Mouse (Mus musculus) heart, adult 2 months (tissue): ENCODE results near the gene D630023F18Rik. TPM values are rescaled to one million over a fixed set of nuclear protein-coding genes. Genes with fewer than 3 reads are reported as not detected.

Source experiments
- DNase-seq, 2 experiments: peaks; one replicate each; pipeline ENCODE4 v3.0.0; 2021
- H3K27ac ChIP-seq: fragments of 200-600 bp; 2 replicates; pipeline ENCODE4 v1.8.1; 2022
- H3K27me3 ChIP-seq: fragments of 200-500 bp; 2 replicates; pipeline ENCODE4 v1.6.1; 2012; ENCODE audit warnings: mild to moderate bottlenecking, low read length, inconsistent platforms, mixed read lengths; ENCODE audit not compliant: control insufficient read depth, insufficient read depth
- H3K36me3 ChIP-seq: fragments of 200-500 bp; 2 replicates; pipeline ENCODE4 v1.6.1; 2012; ENCODE audit warnings: low read length, inconsistent platforms; ENCODE audit not compliant: control insufficient read depth, insufficient read depth
- H3K4me1 ChIP-seq: fragments of 200-500 bp; 2 replicates; pipeline ENCODE4 v1.6.1; 2011; ENCODE audit warnings: low read length; ENCODE audit not compliant: control insufficient read depth, insufficient read depth
- H3K4me3 ChIP-seq: fragments of 200-600 bp; 2 replicates; pipeline ENCODE4 v1.8.1; 2022
- H3K79me2 ChIP-seq: fragments of 200-500 bp; replicated peaks from 2 replicates; pipeline ENCODE4 v1.6.1; 2012; ENCODE audit warnings: mild to moderate bottlenecking, inconsistent platforms, low read length, moderate library complexity, mixed read lengths; ENCODE audit not compliant: control insufficient read depth, insufficient read depth
- H3K9ac ChIP-seq: fragments of 200-500 bp; 2 replicates; pipeline ENCODE4 v1.6.1; 2012; ENCODE audit warnings: low read depth, mild to moderate bottlenecking, control low read depth, inconsistent platforms, low read length, mixed read lengths
- CTCF ChIP-seq: fragments of 200-600 bp; IDR thresholded peaks from 2 replicates; pipeline ENCODE4 v1.8.1; 2022; ENCODE audit warnings: antibody characterized with exemption, mild to moderate bottlenecking, moderate library complexity
- EP300 ChIP-seq: fragments of 200-500 bp; IDR thresholded peaks from 2 replicates; pipeline ENCODE4 v1.6.1; 2011; ENCODE audit warnings: low read depth, low read length, control low read depth; ENCODE audit not compliant: insufficient read depth
- POLR2A ChIP-seq: fragments of 200-500 bp; IDR thresholded peaks from 2 replicates; pipeline ENCODE4 v1.6.1; 2011; ENCODE audit warnings: mild to moderate bottlenecking, low read depth, low read length, control low read depth; ENCODE audit not compliant: insufficient read depth
- WGBS: fragments of 180-500 bp; shearing (Covaris S2); methylation state at CpG from one replicate; pipeline ENCODE4 v1.1.7; 2018; 5-methylcytosine and 5-hydroxymethylcytosine counted together
- intact Hi-C: fragments of 180-260 bp; cut with DNase I; formaldehyde crosslinking; loops from one replicate; pipeline ENCODE4 v1.15.1; 2025
- polyA plus RNA-seq: library from polyadenylated mRNA; depleted of rRNA; stranded (reverse); fragments of >200 nt; gene quantifications from 2 replicates; pipeline ENCODE4 v1.2.3, GENCODE M21; 2012
- total RNA-seq, 2 experiments: library from RNA; stranded (reverse); gene quantifications; 2 replicates each; pipeline ENCODE4 v1.2.3; 2021

Gene D630023F18Rik
- total and polyA plus RNA-seq, 3 experiments: not detected

DNA sequence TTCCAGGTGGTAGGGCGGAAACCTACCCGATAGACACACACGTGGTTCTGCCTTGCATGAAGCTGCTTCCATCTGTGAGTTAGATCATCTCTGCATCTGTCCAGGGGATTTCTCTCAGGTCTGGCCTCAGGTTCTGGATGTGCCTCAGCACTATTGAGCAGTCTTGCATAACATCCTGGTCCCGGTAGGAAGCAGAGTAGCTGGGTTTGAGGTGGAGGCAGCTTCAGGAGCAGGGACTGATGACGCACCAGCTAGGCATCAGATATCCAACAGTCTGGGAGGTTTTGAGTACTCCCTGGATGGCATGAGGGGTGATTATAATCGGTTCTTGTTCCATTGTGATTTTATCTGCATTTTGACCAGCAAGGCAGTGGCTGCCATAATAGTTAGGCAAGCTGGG, 14.5 kb upstream of the D630023F18Rik start:
- Histone ChIP-seq H3K36me3 (no peaks in the 10 kb centered on the region), H3K27me3 (no peaks in the 10 kb centered on the region), H3K9ac (no peak overlapping the region), H3K79me2 (no peaks in the 10 kb centered on the region), H3K27ac (no peak overlapping the region), H3K4me1 (no peaks in the 10 kb centered on the region), H3K4me3 (no peak overlapping the region)
- no peak for DNase-seq
- 79% methylated on average over 6 of the region's 6 CpGs for WGBS
- TF ChIP-seq POLR2A: no peak
- TF ChIP-seq EP300: no peak
- TF ChIP-seq CTCF: no peak
- intact Hi-C loops: no loop called here

DNA sequence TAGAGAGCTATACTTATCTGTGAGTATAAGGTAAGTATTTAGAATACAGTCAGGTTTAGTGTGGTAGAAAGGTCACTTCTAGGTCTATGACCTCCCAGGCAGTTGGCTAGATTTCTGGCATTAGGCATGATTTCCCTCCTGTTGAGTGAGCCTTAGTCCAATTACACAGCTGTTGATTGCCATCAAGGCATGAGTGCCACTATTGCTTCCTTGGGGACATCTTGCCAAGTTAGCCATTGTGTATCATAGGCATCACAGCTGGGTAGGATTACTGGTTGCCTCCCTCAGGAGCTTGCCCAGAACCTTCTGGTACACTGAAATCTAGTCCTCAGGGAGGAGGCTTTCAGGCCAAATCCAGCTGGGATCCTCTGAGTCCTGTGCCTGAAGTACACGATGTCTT, 9.8 kb upstream of the D630023F18Rik start:
- H3K9ac ChIP-seq: no peak overlapping the region
- no peak for TF ChIP-seq POLR2A
- no peak for TF ChIP-seq CTCF
- TF ChIP-seq EP300: no peak
- H3K36me3 ChIP-seq: no peaks in the 10 kb centered on the region
- DNase-seq: no peak
- H3K27me3 ChIP-seq: no peaks in the 10 kb centered on the region
- no peak overlapping the region for H3K4me3 ChIP-seq
- intact Hi-C loops: no loop called here
- no peak overlapping the region for H3K27ac ChIP-seq
- WGBS: 74% methylated on average over 1 of the region's 1 CpGs
- no peaks in the 10 kb centered on the region for H3K4me1 ChIP-seq
- H3K79me2 ChIP-seq: no peaks in the 10 kb centered on the region

DNA sequence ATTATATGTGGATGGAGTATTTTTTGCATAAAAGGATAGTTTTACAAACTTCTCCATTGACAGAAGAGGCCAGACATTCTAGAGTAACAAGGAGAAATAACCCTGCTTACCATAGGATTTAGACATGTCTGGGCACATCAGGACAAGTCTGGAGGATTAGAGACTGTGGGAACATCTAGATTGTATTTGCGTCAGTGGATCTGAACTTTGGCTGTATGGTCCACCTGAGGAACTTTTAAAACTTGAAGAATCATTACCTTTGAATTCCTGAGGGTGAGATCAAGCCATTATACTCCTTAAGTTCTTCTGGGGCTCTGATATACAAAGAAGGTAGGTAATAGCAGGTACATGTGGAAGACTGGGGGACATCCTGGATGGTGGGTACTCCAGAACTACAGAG, 8.7 kb upstream of the D630023F18Rik start:
- H3K27ac ChIP-seq: no peak overlapping the region
- no peaks in the 10 kb centered on the region for H3K79me2 ChIP-seq
- no peaks in the 10 kb centered on the region for H3K27me3 ChIP-seq
- no peak overlapping the region for H3K9ac ChIP-seq
- no peaks in the 10 kb centered on the region for H3K4me1 ChIP-seq
- WGBS: 87% methylated on average over 1 of the region's 1 CpGs
- intact Hi-C loops: no loop called here
- TF ChIP-seq CTCF: no peak
- no peak for TF ChIP-seq EP300
- no peak for TF ChIP-seq POLR2A
- H3K4me3 ChIP-seq: no peak overlapping the region
- no peak for DNase-seq
- H3K36me3 ChIP-seq: no peaks in the 10 kb centered on the region

DNA sequence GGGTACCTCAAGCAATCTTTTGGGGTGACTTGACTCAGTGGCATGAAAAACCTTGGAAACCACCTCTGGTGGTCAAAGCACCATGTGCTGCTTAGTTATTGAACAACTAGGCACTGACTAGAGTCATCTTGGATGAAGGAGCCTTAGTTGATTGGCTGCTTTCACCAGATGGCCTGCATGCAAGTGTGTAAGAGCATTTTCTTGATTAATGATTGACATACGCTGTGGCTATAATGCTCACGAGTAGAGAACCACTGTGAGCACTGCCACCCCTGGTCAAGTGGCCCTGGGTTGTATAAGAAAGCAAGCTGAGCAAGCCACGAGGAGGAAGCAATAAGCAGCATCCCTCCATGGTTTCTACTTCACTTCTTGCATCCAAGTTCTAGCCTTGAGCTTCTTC, 7.2 kb upstream of the D630023F18Rik start:
- Histone ChIP-seq H3K4me1 (no peaks in the 10 kb centered on the region), H3K36me3 (no peaks in the 10 kb centered on the region), H3K9ac (no peak overlapping the region), H3K27me3 (no peaks in the 10 kb centered on the region), H3K4me3 (no peak overlapping the region), H3K79me2 (no peaks in the 10 kb centered on the region), H3K27ac (no peak overlapping the region)
- no peak for TF ChIP-seq EP300
- TF ChIP-seq POLR2A: no peak
- TF ChIP-seq CTCF: no peak
- WGBS: 65% methylated on average over 3 of the region's 3 CpGs
- intact Hi-C loops: no loop called here
- DNase-seq: no peak

DNA sequence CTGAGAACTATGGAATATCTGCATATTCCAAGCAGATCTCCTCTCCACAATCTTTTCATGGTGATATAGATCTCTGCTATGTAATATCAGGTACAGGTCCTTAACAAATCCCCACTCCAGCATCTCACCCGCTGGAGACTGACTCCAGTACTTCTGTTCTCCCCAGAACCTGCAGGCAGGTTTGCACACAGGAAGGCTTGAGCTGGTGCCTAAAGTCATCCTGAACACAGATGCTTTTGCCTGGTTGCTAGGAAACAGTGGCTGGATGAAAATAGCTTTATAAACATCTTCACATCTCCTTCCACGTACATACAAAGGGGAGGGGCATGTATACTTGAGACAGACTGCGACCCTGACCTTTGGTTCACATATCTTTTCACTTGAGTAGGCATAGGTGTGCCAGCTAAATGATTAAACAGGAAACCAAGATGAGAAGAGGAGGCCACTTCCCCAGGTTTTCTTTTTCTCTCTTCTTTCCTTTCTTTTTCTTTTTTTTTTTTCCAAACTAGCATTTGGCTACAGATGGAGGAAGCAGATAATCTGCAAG, 6.7 kb upstream of the D630023F18Rik start:
- WGBS: 68% methylated on average over 3 of the region's 3 CpGs
- no peak overlapping the region for H3K27ac ChIP-seq
- no peak for TF ChIP-seq CTCF
- no peak for TF ChIP-seq POLR2A
- TF ChIP-seq EP300: no peak
- no peaks in the 10 kb centered on the region for H3K4me1 ChIP-seq
- no peaks in the 10 kb centered on the region for H3K36me3 ChIP-seq
- no peak overlapping the region for H3K4me3 ChIP-seq
- no peak for DNase-seq
- H3K9ac ChIP-seq: no peak overlapping the region
- intact Hi-C loops: no loop called here
- no peaks in the 10 kb centered on the region for H3K27me3 ChIP-seq
- H3K79me2 ChIP-seq: no peaks in the 10 kb centered on the region

DNA sequence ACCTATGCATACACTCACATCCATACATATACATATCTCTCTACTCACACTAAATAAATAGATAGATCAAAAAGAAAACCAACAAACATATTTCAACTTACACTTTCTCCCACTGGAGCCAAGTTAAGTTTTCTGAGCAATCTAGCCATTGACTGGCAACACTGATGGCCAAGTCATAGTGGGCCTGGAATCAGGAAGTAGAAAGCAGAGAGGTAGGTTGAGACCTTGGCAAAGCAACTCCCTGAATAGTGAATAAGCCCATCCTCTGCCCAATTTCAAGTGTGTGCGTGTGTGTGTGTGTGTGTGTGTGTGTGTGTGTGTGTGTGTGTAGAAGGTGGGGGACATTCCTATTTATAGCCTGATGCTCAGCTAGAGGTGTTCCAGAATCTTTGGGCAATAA, 3.6 kb downstream of the D630023F18Rik start, which contains the start of gene Gm28845:
Gene Gm28845, minus strand, starts transcription at position 121 of the 400 bp plus-strand sequence.
- WGBS: 89% methylated on average over 1 of the region's 1 CpGs
- TF ChIP-seq CTCF (no peak), POLR2A (no peak), EP300 (no peak)
- Histone ChIP-seq H3K79me2 (no peaks in the 10 kb centered on the region), H3K27ac (no peak within 1 kb of the TSS), H3K4me1 (no peaks in the 10 kb centered on the region), H3K27me3 (no peaks in the 10 kb centered on the region), H3K36me3 (no peaks in the 10 kb centered on the region), H3K9ac (no peak within 1 kb of the TSS), H3K4me3 (no peak within 1 kb of the TSS)
- intact Hi-C loops: no loop called here
- no peak for DNase-seq
